Mouse (Mus musculus) forebrain, embryonic 11.5 days (tissue): ENCODE measurements around the gene Gm2916. TPM values are rescaled to one million over a fixed set of nuclear protein-coding genes. Genes with fewer than 3 reads are reported as not detected.
"Not testable (repeated sequence)": the region's sequence is repeated elsewhere in the genome, so short reads cannot be mapped to it uniquely, and the experiment has no call there.

Experiments used
- ATAC-seq: fragments of 200-750 bp; cut with Nextera tagmentation; replicated peaks from 2 replicates; pipeline ENCODE4 v1.8.0; 2017; ENCODE audit warnings: moderate TSS enrichment; ENCODE audit not compliant: low FRiP score
- DNase-seq: peaks from one replicate; pipeline ENCODE4 v3.0.0-alpha.2; 2017; ENCODE audit warnings: low spot score
- H3K27ac ChIP-seq: fragments of 300-500 bp; sonication (generic); 2 replicates; pipeline ENCODE4 v1.5.1; 2014; ENCODE audit warnings: low read depth, low read length
- H3K27me3 ChIP-seq: fragments of 300-500 bp; sonication (generic); 2 replicates; pipeline ENCODE4 v1.6.1; 2014; ENCODE audit warnings: mild to moderate bottlenecking, low read length, mixed read lengths; ENCODE audit not compliant: control insufficient read depth, insufficient read depth
- H3K36me3 ChIP-seq: fragments of 300-500 bp; sonication (generic); 2 replicates; pipeline ENCODE4 v1.6.1; 2014; ENCODE audit warnings: mild to moderate bottlenecking, low read length, moderate library complexity, mixed read lengths; ENCODE audit not compliant: control insufficient read depth, insufficient read depth
- H3K4me1 ChIP-seq: fragments of 300-500 bp; sonication (generic); replicated peaks from 2 replicates; pipeline ENCODE4 v1.6.1; 2014; ENCODE audit warnings: low read length, mixed read lengths; ENCODE audit not compliant: control insufficient read depth, insufficient read depth
- H3K4me2 ChIP-seq: fragments of 300-500 bp; sonication (generic); 2 replicates; pipeline ENCODE4 v1.6.1; 2014; ENCODE audit warnings: low read depth, mild to moderate bottlenecking, low read length, moderate library complexity, mixed read lengths; ENCODE audit not compliant: severe bottlenecking
- H3K4me3 ChIP-seq: fragments of 300-500 bp; sonication (generic); 2 replicates; pipeline ENCODE4 v1.5.1; 2014; ENCODE audit warnings: low read depth, low read length
- H3K9ac ChIP-seq: fragments of 300-500 bp; sonication (generic); 2 replicates; pipeline ENCODE4 v1.6.1; 2014; ENCODE audit warnings: low read length
- H3K9me3 ChIP-seq: fragments of 300-500 bp; sonication (generic); 2 replicates; pipeline ENCODE4 v1.6.1; 2016; ENCODE audit warnings: low read length, mixed read lengths; ENCODE audit not compliant: control insufficient read depth
- WGBS: fragments of 180-500 bp; shearing (Covaris S2); extraction: QIAGEN DNeasy Blood & Tissue Kit; methylation state at CpG from one replicate; pipeline ENCODE4 v1.1.7; 2014; 5-methylcytosine and 5-hydroxymethylcytosine counted together
- polyA plus RNA-seq: library from polyadenylated mRNA; unstranded; fragments of >200 nt; fragmentation: Nextera tagmentation; extraction: Ambion mirVana; gene quantifications from 2 replicates; pipeline ENCODE4 v1.2.1, GENCODE M21; 2014

The Gm2916 gene
- 0.19 TPM in 1 of 2 replicates, not detected in the other for polyA plus RNA-seq

- not testable (repeated sequence) for H3K9ac ChIP-seq, H3K4me3 ChIP-seq, H3K9me3 ChIP-seq, H3K4me1 ChIP-seq, ATAC-seq, H3K27me3 ChIP-seq, H3K27ac ChIP-seq, DNase-seq, H3K36me3 ChIP-seq, H3K4me2 ChIP-seq
- no CpG with 5 or more reads among the region's 1 CpGs for WGBS
Observed at GRCm38 (mm10) chr14:3883872-3884271, at the start of gene Gm2916. Gene Gm2916, plus strand, starts transcription at chr14:3884172.

- not testable (repeated sequence) for DNase-seq, H3K4me2 ChIP-seq, H3K27me3 ChIP-seq, H3K4me3 ChIP-seq, ATAC-seq, H3K4me1 ChIP-seq, H3K36me3 ChIP-seq, H3K9ac ChIP-seq, H3K9me3 ChIP-seq, H3K27ac ChIP-seq
- no CpG with 5 or more reads among the region's 2 CpGs for WGBS
Observed at GRCm38 (mm10) chr14:3845945-3846344, 38.0 kb upstream of the Gm2916 start, which contains the start of gene Gm3033. Gene Gm3033, plus strand, starts transcription at chr14:3846245.

GRCm38 (mm10) chr14:3931456-3931855, 47.5 kb downstream of the Gm2916 start, which contains the start of gene Gm3029:
Gene Gm3029, plus strand, starts transcription at chr14:3931756.
- H3K4me2 ChIP-seq, ATAC-seq, DNase-seq, H3K9ac ChIP-seq, H3K4me3 ChIP-seq, H3K36me3 ChIP-seq, H3K27ac ChIP-seq, H3K4me1 ChIP-seq, H3K27me3 ChIP-seq, H3K9me3 ChIP-seq: not testable (repeated sequence)
- WGBS = 100% methylated on average over 1 of the region's 2 CpGs

GRCm38 (mm10) chr14:3963247-3963646, 79.3 kb downstream of the Gm2916 start, which contains the start of gene Gm3095:
Gene Gm3095, plus strand, starts transcription at chr14:3963547.
- H3K9ac ChIP-seq, H3K4me1 ChIP-seq, H3K27me3 ChIP-seq, H3K27ac ChIP-seq, ATAC-seq, H3K9me3 ChIP-seq, H3K4me3 ChIP-seq, H3K36me3 ChIP-seq, H3K4me2 ChIP-seq, DNase-seq: not testable (repeated sequence)
- WGBS = no CpG with 5 or more reads among the region's 2 CpGs

Other genes starting within 250 kb of the Gm2916 start
- not detected in 2 replicates for gene Gm3012, start 249.7 kb upstream of the Gm2916 start, polyA plus RNA-seq
- 1.7 and 2.3 TPM in 2 replicates for gene Gm3020, start 232.1 kb upstream of the Gm2916 start, polyA plus RNA-seq
- not detected in 2 replicates for gene Gm3043, start 195.4 kb upstream of the Gm2916 start, polyA plus RNA-seq
- gene Gm3002, start 74.1 kb upstream of the Gm2916 start, polyA plus RNA-seq = 0.72 and 0.83 TPM in 2 replicates
- not detected in 2 replicates for gene Gm3033, start 37.9 kb upstream of the Gm2916 start, polyA plus RNA-seq
- gene Gm3029, start 47.6 kb downstream of the Gm2916 start, polyA plus RNA-seq = not detected in 2 replicates
- gene Gm3095, start 79.4 kb downstream of the Gm2916 start, polyA plus RNA-seq = 0.13 and 0.57 TPM in 2 replicates
- not detected in 2 replicates for gene Gm3099, start 114.2 kb downstream of the Gm2916 start, polyA plus RNA-seq
- 0.65 and 0.97 TPM in 2 replicates for gene Gm5796, start 139.8 kb downstream of the Gm2916 start, polyA plus RNA-seq
- not detected in 2 replicates for gene Gm3115, start 199.9 kb downstream of the Gm2916 start, polyA plus RNA-seq
- 0.53 TPM in 1 of 2 replicates, not detected in the other for gene Gm8108, start 226.4 kb downstream of the Gm2916 start, polyA plus RNA-seq